Mouse (Mus musculus) forebrain, embryonic 12.5 days (tissue): ENCODE measurements around the gene Olfr1315-ps1. TPM values are rescaled to one million over a fixed set of nuclear protein-coding genes. Genes with fewer than 3 reads are reported as not detected.

ENCODE experiments used
- ATAC-seq: fragments of 200-750 bp; cut with Nextera tagmentation; 2 replicates; pipeline ENCODE4 v1.8.0; 2017; ENCODE audit warnings: moderate TSS enrichment; ENCODE audit not compliant: low FRiP score
- H3K27ac ChIP-seq: fragments of 300-500 bp; sonication (generic); 2 replicates; pipeline ENCODE4 v1.5.1; 2016; ENCODE audit warnings: mild to moderate bottlenecking
- H3K27me3 ChIP-seq: fragments of 300-500 bp; sonication (generic); 2 replicates; pipeline ENCODE4 v1.6.1; 2016; ENCODE audit warnings: mild to moderate bottlenecking
- H3K36me3 ChIP-seq: fragments of 300-500 bp; sonication (generic); replicated peaks from 2 replicates; pipeline ENCODE4 v1.6.1; 2016; ENCODE audit warnings: mild to moderate bottlenecking
- H3K4me1 ChIP-seq: fragments of 300-500 bp; sonication (generic); 2 replicates; pipeline ENCODE4 v1.6.1; 2016
- H3K4me2 ChIP-seq: fragments of 300-500 bp; sonication (generic); 2 replicates; pipeline ENCODE4 v1.6.1; 2016; ENCODE audit warnings: mild to moderate bottlenecking, moderate library complexity
- H3K4me3 ChIP-seq: fragments of 300-500 bp; sonication (generic); replicated peaks from 2 replicates; pipeline ENCODE4 v1.5.1; 2016; ENCODE audit warnings: mild to moderate bottlenecking
- H3K9ac ChIP-seq: fragments of 300-500 bp; sonication (generic); 2 replicates; pipeline ENCODE4 v1.6.1; 2016; ENCODE audit warnings: mild to moderate bottlenecking
- H3K9me3 ChIP-seq: fragments of 300-500 bp; sonication (generic); 2 replicates; pipeline ENCODE4 v1.6.1; 2016
- WGBS: fragments of 180-500 bp; shearing (Covaris S2); methylation state at CpG from one replicate; pipeline ENCODE4 v1.1.7; 2016; 5-methylcytosine and 5-hydroxymethylcytosine counted together
- polyA plus RNA-seq: library from polyadenylated mRNA; unstranded; fragments of >200 nt; fragmentation: Nextera tagmentation; extraction: Ambion mirVana; gene quantifications from 2 replicates; pipeline ENCODE4 v1.2.1, GENCODE M21; 2016

The Olfr1315-ps1 gene
- polyA plus RNA-seq: not detected in 2 replicates

DNA sequence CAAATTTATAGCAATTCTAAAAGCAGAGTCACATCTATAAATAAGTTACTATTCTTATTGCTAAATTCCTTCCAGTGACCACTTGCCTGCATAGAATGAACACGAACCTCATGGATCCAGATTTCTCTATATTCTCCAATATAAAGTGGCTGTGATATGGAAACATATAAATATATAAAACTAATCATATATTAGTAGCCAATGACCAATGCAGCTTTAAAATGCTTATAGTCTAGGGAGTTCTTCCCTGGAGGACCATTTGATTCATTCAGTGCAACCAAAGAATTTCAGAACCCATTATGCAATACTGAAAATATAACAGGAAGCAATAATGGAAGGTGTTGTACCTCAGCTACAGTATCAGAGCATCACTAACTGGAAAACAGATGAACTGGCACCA, at the start of gene Olfr1315-ps1:
TSS of gene Olfr1315-ps1 (minus strand) at position 101 of the 400 bp plus-strand sequence.
- H3K4me1 ChIP-seq: no peaks in the 10 kb centered on the region
- no peak within 1 kb of the TSS for H3K27ac ChIP-seq
- no peak within 1 kb of the TSS for H3K4me2 ChIP-seq
- H3K9me3 ChIP-seq: no peaks in the 10 kb centered on the region
- no peak for ATAC-seq
- 88% methylated on average over 1 of the region's 1 CpGs for WGBS
- H3K4me3 ChIP-seq: no peak within 1 kb of the TSS
- H3K9ac ChIP-seq: no peak within 1 kb of the TSS
- H3K27me3 ChIP-seq: no peaks in the 10 kb centered on the region
- H3K36me3 ChIP-seq: no peaks in the 10 kb centered on the region

DNA sequence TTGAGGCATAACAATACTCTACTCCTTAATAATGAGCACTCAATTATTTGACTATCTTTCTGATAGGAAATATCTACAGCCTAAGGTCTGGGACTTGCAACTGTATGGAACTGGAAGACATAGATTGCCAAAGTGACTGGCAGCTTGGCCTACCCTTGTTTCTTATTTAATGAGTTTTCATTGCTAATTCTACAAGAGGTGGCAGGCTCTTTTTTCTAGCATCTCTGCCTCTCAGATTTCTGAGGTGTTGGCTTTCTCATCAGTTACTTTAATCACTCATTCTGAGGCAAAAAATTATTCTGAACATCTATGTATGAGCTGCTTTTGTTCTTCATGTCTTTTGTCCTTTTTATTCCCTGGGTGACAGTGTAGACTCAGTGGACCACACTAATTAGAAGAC, 38.7 kb upstream of the Olfr1315-ps1 start, which contains the start of gene Olfr1318:
TSS of gene Olfr1318 (plus strand) at position 301 of the 400 bp plus-strand sequence.
- Histone ChIP-seq H3K4me2 (no peak within 1 kb of the TSS), H3K4me3 (no peak within 1 kb of the TSS), H3K27ac (no peak within 1 kb of the TSS), H3K9ac (no peak within 1 kb of the TSS), H3K27me3 (no peaks in the 10 kb centered on the region), H3K36me3 (no peaks in the 10 kb centered on the region), H3K9me3 (no peaks in the 10 kb centered on the region), H3K4me1 (no peaks in the 10 kb centered on the region)
- no peak for ATAC-seq

GRCm38 (mm10) chr2:112140029-112140428, 24.8 kb upstream of the Olfr1315-ps1 start, which contains the start of gene Olfr1317:
Gene Olfr1317, plus strand, starts transcription at chr2:112140329.
- Histone ChIP-seq H3K4me1 (no peaks in the 10 kb centered on the region), H3K4me3 (no peak within 1 kb of the TSS), H3K9me3 (no peaks in the 10 kb centered on the region), H3K27me3 (no peaks in the 10 kb centered on the region), H3K36me3 (no peaks in the 10 kb centered on the region), H3K4me2 (no peak within 1 kb of the TSS), H3K27ac (no peak within 1 kb of the TSS), H3K9ac (no peak within 1 kb of the TSS)
- 72% methylated on average over 2 of the region's 2 CpGs for WGBS
- no peak for ATAC-seq

DNA sequence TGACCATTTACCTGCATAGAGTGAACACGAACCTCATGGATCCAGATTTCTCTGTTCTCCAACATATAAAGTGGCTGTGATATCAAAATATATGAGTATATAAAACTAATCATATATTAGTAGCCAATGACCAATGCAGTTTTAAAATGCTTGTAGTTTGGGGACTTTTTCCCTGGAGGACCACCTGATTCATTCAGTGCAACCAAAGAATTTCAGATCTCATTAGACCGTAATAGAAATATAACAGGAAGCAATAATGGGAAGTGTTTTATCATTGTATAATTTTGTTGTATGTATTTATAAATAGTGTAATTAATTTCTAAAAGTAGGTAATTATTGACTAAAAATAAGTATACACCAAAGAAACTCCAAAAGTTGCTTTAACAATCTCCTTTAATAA, 19.6 kb upstream of the Olfr1315-ps1 start, which contains the start of gene Olfr1316:
TSS of gene Olfr1316 (minus strand) at position 101 of the 400 bp plus-strand sequence.
- Histone ChIP-seq H3K4me2 (no peak within 1 kb of the TSS), H3K4me3 (no peak within 1 kb of the TSS), H3K9me3 (no peaks in the 10 kb centered on the region), H3K27ac (no peak within 1 kb of the TSS), H3K27me3 (no peaks in the 10 kb centered on the region), H3K36me3 (no peaks in the 10 kb centered on the region), H3K4me1 (no peaks in the 10 kb centered on the region), H3K9ac (no peak within 1 kb of the TSS)
- ATAC-seq: no peak
- WGBS: 85% methylated on average over 2 of the region's 2 CpGs

GRCm38 (mm10) chr2:112096681-112097080, 18.6 kb downstream of the Olfr1315-ps1 start, which contains the start of gene Olfr1314:
Gene Olfr1314, minus strand, starts transcription at chr2:112096781.
- H3K9ac ChIP-seq: no peak within 1 kb of the TSS
- no peaks in the 10 kb centered on the region for H3K36me3 ChIP-seq
- H3K4me1 ChIP-seq: no peaks in the 10 kb centered on the region
- no peaks in the 10 kb centered on the region for H3K27me3 ChIP-seq
- no peak within 1 kb of the TSS for H3K4me2 ChIP-seq
- H3K4me3 ChIP-seq: no peak within 1 kb of the TSS
- H3K9me3 ChIP-seq: no peaks in the 10 kb centered on the region
- H3K27ac ChIP-seq: no peak within 1 kb of the TSS
- no peak for ATAC-seq

DNA sequence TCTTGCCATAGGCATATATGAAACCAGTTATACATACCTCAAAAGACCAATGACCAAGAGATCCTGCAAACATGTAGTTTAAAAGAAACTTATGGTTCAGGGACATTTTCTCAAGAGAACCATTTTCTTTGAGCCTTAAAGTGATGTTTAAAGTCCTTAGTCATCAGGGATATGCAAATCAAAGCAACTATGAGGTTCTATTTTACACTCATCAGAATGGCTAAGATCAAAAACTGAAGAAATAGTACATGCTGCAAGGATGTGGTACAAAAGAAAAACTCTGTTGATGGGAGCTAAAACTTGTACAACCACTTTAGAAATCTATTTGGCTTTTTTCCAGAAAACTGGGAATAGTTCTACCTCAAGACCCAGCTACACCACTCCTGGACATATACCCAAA, 37.5 kb downstream of the Olfr1315-ps1 start, which contains the start of gene Olfr1313:
TSS of gene Olfr1313 (minus strand) at position 101 of the 400 bp plus-strand sequence.
- ATAC-seq: no peak
- H3K4me2 ChIP-seq: no peak within 1 kb of the TSS

More for the DNA sequence above, 37.5 kb downstream of the Olfr1315-ps1 start, which contains the start of gene Olfr1313:
- no peaks in the 10 kb centered on the region for H3K9me3 ChIP-seq
- no peak within 1 kb of the TSS for H3K4me3 ChIP-seq
- H3K36me3 ChIP-seq: no peaks in the 10 kb centered on the region
- H3K4me1 ChIP-seq: no peaks in the 10 kb centered on the region
- H3K27me3 ChIP-seq: no peaks in the 10 kb centered on the region
- H3K27ac ChIP-seq: no peak within 1 kb of the TSS
- no peak within 1 kb of the TSS for H3K9ac ChIP-seq

Other genes starting within 250 kb of the Olfr1315-ps1 start
- not detected in 2 replicates for gene Olfr1305, start 238.3 kb downstream of the Olfr1315-ps1 start, polyA plus RNA-seq
- not detected in 2 replicates for gene Olfr1306, start 199.2 kb downstream of the Olfr1315-ps1 start, polyA plus RNA-seq
- not detected in 2 replicates for gene Olfr1307, start 166.0 kb downstream of the Olfr1315-ps1 start, polyA plus RNA-seq
- not detected in 2 replicates for gene Olfr1308, start 150.5 kb downstream of the Olfr1315-ps1 start, polyA plus RNA-seq
- not detected in 2 replicates for gene Olfr1309, start 125.2 kb downstream of the Olfr1315-ps1 start, polyA plus RNA-seq
- gene Olfr1310, start 102.7 kb downstream of the Olfr1315-ps1 start, polyA plus RNA-seq: not detected in 2 replicates
- not detected in 2 replicates for gene Olfr1311, start 91.0 kb downstream of the Olfr1315-ps1 start, polyA plus RNA-seq
- not detected in 2 replicates for gene Olfr1312, start 65.2 kb downstream of the Olfr1315-ps1 start, polyA plus RNA-seq
- gene Olfr1313, start 37.6 kb downstream of the Olfr1315-ps1 start, polyA plus RNA-seq: not detected in 2 replicates
- not detected in 2 replicates for gene Olfr1314, start 18.7 kb downstream of the Olfr1315-ps1 start, polyA plus RNA-seq
- not detected in 2 replicates for gene Olfr1316, start 19.5 kb upstream of the Olfr1315-ps1 start, polyA plus RNA-seq
- not detected in 2 replicates for gene Olfr1317, start 24.9 kb upstream of the Olfr1315-ps1 start, polyA plus RNA-seq
- gene Olfr1318, start 38.8 kb upstream of the Olfr1315-ps1 start, polyA plus RNA-seq: not detected in 2 replicates
- 8.2 and 13.6 TPM in 2 replicates for gene Lpcat4, start 124.0 kb upstream of the Olfr1315-ps1 start, polyA plus RNA-seq
- not detected in 2 replicates for gene Nutm1, start 143.9 kb upstream of the Olfr1315-ps1 start, polyA plus RNA-seq
- 152 and 157 TPM in 2 replicates for gene Nop10, start 146.5 kb upstream of the Olfr1315-ps1 start, polyA plus RNA-seq
- gene Slc12a6, start 150.4 kb upstream of the Olfr1315-ps1 start, polyA plus RNA-seq: 17.2 and 17.6 TPM in 2 replicates
- gene Gm21985, start 150.9 kb upstream of the Olfr1315-ps1 start, polyA plus RNA-seq: not detected in 2 replicates